Mouse (Mus musculus): ENCODE measurements at regions not wholly inside any gene's neighbourhood (a gene's known extent, or its start where the extent isn't known, plus 50 kb on each side); places are given as distances from the start of the nearest gene placed in this dataset.

GRCm38 (mm10) chr6:49893113-49893512 is 70.6 kb downstream of the Npy start:
- no peak for DNase-seq (ENCODE audit: low read depth, low spot score)

GRCm38 (mm10) chr6:49899146-49899545 is 76.6 kb downstream of the Npy start:
- no peak for DNase-seq (ENCODE audit: low read depth, low spot score)

GRCm38 (mm10) chr6:49901512-49901911 is 79.0 kb downstream of the Npy start:
- no peak for DNase-seq (ENCODE audit: low read depth, low spot score)

DNA sequence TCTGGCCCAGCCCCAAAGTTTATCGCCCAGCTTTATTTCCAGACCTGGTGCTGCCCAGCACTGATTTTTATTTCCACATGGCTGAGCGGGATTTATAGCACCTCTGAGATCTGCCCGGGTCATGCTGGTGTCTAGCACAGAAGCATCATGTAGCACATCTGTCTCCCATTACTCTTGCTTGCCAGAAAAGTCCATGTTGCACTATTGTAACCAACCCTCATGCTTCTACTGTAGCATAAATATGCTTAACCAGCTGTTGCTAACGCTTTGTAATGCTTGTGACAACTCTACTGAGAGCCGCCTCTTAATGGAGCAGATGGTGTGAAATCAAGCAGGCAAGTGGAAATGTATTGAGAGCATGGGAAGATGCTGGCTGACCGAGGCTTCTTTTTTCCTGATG is 81.5 kb downstream of the Npy start:
- no peak for DNase-seq (ENCODE audit: low read depth, low spot score)

- no peak for DNase-seq (ENCODE audit: low read depth, low spot score)
These were observed 83.9 kb downstream of the Npy start for GRCm38 (mm10) chr6:49906456-49906855.

- DNase-seq (ENCODE audit: low read depth, low spot score) = no peak
These were observed 96.7 kb downstream of the Npy start for GRCm38 (mm10) chr6:49919089-49919812.

- no peak for DNase-seq (ENCODE audit: low read depth, low spot score)
These were observed 97.3 kb downstream of the Npy start for GRCm38 (mm10) chr6:49919813-49920170.

DNA sequence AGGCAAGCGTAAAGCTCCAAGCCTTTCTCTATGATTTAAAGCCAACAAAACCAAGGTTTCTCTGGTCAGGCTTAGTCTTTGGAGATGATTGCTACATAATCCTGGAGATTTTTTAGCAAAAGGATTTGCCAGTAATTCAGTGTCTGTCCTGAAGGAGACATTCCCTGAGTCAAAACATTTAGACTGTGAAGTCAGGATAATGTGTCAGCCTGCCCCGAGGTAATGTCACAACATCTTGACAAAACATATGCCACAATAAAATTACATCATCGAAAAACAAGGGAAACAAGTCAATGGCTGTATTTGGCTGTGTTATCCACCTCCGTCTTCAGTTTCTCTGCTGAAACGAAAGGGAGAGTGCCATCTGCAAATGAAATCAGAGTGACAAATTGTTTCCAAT is 101.8 kb downstream of the Npy start:
- no peak for DNase-seq (ENCODE audit: low read depth, low spot score)

DNA sequence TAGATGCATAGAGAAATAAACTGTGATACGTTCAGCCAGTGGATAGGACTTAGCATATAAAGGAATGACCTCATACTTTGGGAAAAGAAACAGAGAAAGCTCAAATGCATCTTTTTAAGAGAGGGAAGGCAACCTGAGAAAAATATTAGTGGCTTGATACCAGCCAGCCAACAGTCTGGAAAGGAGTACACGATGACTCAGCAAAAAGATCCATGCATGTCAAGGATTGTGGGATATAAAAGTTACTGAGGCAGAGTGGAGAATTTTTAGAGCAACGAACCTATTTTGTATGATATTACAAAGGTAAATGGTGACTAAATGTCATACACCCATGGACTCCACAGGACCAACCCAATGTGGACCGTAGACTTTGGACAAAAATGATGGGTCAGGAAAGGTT is 105.6 kb downstream of the Npy start:
- no peak for DNase-seq (ENCODE audit: low read depth, low spot score)

DNA sequence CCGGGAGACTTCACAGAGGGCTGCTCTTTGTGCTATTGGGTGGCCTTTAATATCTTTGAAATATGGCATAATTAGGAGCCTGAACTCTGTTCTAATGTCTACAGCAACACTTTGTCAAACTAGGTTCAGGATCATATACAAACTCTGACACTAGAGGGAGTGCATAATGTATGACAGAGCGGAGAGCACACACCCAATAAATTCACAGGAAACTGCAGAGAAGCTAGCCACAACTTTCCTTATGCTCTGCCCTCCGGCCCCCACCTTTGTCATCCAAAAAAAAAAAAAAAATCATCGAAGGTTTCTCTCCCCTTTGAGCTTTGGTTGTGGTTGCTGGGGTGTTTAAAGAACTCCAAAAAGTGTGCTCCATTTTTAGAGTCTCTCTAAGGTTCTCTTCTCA is 107.6 kb downstream of the Npy start:
- DNase-seq (ENCODE audit: low read depth, low spot score) = no peak

DNA sequence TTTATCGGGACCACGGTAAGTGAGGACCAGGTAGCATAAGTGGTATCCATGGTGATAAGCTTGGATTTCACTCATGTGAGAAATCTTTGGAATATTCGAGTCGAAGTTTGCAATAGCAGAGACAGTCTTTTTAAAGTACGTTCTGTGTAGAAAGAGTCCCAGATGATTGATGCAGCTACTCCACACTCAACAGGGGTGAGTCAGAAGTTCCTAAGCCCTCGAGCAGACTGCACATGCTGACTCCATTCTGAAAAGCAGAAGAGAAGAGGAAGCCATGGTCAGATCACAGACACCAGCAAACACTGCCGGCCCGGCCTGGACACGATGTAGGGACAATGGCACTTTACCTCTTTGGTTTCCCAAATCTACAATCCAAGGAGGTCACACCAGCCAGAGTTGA is 120.6 kb downstream of the Npy start:
- DNase-seq (ENCODE audit: low read depth, low spot score) = no peak

DNA sequence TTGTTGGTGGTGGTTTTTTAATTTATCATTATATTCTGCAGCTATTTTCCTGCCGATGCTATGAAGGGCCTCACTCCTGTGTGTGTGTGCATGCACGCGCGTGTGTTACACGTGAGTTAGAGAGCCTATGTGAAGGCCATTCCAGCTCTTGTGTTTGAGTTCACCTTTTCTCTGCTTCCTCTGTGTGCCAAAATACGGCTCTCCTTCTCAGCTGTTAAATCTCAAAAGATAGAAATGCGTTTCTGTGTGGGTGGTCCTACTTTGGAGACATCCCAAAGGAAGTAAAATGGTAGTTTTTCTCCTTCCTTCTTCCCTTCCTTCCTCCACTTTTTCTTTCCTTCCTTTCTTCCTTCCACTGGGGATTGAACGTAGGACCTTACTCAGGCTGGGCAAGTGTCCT is 136.4 kb downstream of the Npy start:
- DNase-seq (ENCODE audit: low read depth, low spot score) = no peak

DNA sequence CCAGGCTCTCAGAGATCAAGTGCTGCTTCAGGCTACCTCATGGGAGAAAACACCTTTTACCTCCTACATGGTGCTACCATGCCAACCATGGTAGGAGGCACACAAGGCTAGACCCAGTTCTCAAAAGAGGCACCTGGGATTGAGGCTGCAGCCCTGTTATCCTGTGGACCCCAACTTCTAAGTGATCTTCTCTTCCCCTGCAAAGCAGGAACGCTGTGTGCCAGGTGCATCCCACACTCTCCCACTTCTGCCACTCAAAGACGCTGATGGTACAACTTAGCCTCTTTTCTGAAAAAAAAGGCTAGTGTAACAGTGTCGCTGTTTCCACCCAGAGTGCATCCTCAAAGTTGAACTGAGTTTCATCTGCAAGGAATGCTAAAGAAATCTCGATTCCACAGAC is 138.7 kb downstream of the Npy start:
- no peak for DNase-seq (ENCODE audit: low read depth, low spot score)

DNA sequence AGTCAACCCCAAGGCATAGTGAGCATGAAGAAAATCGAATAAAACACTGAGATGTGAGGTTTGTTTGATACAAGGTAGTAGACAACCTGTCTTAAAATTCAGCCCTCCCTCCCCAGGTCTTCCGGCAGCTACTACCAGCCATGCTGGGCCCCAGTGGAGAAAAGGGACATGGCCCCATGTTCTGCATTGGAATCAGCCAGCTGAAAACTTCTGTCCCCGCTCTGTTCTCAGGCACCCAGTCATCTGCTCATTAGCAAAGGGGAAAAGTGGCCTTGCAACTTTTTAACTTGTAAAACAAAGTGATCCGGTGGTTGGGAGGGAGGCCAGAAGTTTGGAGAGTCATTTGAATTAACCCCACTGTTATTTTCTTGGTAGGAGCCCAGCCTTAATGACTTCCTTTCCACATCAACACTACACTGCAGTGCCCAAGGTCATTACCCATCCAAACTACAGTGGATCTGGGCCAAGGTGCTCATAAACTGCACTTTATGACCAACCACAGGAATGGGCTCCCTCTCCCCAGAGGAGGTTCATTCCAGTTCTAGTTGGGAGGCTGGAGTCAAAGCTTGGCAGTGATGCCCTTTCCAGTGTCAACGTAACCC is 143.5 kb downstream of the Npy start:
- DNase-seq (ENCODE audit: low read depth, low spot score) = no peak

DNA sequence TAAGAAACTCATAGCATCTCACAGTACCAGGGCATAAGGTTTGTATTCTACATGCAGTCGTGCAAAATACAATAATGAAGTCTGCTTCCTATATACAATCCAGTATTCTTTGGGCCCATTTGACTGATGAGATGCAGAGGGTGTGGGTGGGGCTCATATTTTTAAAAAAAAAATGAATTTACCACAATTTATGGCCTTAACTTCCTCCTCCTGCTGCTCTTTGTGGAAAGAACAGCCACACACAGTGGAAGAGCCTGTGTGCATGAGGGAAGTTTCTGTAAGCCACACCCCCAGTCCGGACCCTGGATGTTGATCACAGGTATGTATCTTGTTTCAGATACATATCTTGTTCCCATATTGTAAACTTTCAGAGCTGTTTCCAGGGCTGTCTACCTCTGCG is 143.5 kb upstream of the Mpp6 start:
- no peak for DNase-seq (ENCODE audit: low read depth, low spot score)

- no peak for DNase-seq (ENCODE audit: low read depth, low spot score)
These were observed 136.7 kb upstream of the Mpp6 start for GRCm38 (mm10) chr6:49973258-49973865.

DNA sequence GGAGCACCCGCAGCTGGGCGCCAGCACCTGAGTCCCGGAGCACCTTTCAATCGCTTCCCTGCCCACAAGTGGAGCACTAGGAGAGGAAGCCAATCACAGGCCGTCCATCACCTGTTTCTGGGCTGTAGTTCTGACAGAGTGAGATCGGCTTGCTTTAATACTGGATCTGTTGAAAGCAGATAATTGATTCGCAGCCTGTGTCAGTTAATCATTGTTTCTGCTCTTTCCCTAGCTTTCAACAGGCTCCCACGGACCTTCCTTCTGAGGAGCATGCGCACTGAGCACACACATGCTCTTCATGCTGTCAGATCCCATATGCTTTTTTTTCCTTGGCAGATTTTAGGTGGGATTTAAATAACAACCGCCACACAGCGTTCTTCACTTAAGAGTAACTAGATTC is 132.3 kb upstream of the Mpp6 start:
- no peak for DNase-seq (ENCODE audit: low read depth, low spot score)

DNA sequence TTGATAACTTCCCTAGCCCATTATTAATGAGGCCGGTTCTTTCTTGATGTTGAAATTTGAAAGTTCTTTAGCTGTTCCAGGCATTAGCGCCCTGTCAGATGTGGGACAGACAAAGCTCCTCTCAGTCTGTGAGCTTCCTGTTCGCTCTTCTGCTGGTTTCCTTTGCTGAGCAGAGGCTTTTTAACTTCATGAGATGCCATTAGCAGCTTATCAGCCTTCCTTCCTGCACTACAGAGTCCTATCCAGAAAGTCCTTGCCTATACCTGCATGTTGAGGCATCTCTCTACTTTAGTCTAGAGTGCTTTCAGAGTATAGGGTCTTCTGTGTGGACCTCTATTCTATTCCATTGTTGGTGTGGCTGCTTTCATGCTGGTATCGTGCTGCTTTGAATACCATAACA is 126.3 kb upstream of the Mpp6 start:
- no peak for DNase-seq (ENCODE audit: low read depth, low spot score)

DNA sequence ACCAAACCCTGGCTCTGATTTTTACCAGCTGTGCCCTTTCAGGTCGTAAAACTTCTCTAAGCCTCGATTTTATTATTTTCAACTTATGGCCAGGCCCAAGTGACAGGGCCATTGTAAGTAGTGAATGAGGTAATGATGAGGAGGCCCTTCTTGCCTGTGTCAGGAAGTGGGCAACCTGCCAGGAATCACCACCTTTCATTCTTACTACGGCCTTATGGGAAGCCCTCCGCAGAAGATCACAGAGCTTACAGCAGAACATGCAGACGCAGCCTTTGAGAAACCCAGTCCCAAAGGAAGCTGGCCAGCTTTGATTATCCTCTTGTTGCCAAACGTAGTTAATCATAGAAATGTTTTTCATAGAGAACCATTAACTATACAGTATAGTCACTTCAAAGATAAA is 124.9 kb upstream of the Mpp6 start:
- DNase-seq (ENCODE audit: low read depth, low spot score) = no peak

DNA sequence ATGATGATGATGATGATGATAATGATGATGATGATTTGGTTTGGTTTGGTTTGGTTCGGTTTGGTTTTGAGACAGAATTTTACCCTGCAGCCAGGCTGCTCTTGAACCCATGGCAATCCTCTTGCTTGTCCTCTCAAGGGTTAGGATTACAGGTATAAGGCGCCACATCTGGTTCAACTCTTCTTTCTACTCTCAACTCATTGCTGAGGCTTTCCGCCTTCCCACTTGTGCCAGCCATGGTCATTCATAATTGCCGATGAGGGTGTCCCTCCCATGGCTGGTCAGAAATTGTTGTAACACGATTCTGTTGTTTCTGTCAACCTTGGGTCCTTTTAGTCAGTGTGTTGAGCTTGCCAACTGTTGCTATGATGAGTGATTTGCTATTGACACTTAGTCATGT is 122.9 kb upstream of the Mpp6 start:
- DNase-seq (ENCODE audit: low read depth, low spot score) = no peak

DNA sequence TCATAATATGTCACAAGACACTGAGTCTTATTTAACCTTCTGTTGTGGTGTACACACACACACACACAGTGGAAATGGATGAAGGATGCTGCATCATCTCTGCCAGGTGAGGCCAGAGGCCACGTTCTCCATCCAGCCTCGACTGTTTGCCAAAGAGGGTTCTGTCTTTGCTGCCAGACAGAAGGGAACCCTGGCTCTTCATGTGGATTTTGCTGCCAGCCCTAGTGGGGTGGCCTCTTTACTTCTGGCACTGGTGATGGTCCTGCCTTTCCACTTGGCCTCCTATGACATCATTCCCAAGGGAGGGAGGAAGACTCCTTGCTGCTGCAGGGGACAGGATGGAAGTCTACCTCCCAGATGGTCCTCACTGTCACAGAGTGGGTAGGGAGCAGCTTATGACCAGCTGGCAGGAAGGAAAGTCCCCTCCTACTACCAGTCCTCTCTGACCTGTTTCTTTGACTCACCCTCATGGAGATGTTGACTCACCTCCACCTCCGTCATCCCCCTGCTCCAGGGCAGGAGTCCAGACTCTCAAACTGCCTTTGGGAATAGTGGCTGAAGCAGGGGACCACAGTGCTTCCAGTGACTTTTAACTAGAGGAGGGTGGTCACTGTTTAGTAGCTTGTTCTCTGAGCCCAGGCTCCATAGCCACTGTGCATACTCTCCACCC is 122.4 kb upstream of the Mpp6 start:
- DNase-seq (ENCODE audit: low read depth, low spot score) = no peak

DNA sequence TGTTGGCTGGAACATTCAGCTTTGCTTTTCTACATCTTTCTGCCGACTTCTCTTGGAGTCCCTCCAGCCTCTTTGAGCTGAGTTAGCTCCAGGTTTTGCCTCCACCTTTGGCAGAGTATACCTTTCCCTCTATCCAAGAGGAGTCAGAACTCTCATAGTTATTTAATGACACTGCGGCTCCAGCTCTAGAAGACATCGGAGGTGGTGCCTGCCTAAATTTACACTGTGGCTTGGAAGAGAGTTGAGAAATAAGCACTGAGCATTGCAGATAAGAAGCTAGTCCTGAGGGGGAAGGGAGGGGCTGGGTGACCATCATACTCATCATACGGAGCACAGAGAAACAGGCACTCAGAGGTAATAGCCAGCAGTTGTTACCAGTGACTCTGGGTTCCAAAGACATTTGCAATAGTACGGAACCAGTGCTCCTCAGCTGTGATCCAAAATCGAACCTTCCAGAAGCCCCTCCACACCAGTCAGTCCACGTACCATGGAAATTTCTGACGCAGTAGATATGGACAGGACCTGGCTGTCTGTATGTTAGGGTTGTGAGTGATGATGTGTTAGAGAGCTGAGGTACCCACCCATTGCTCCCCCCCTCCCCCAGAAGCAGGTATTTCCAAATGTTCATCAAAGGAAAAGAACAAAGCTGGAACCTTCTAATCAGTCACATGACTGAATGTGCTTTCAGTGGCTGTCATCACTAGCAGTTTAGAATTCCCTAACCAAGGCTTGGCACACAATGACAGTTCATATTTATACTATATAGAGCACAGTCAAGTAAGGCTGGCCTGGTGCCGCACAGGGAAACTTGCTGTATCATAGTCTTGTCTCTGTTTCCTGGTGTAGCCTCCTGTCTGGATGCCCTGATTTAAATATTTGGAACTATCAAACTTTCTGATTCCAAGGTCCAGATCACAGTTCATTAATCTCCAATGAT is 120.2 kb upstream of the Mpp6 start:
- DNase-seq (ENCODE audit: low read depth, low spot score) = no peak

All from brain, embryonic 18.5 days (tissue).